Mouse (Mus musculus) cerebellum, adult 9-11 months (tissue): ENCODE measurements around the gene Rab11a.
A peak's percentile ranks its signal among the peaks of the same experiment; 100 is the strongest.

ENCODE experiments used
- DNase-seq: peaks from one replicate; pipeline ENCODE4 v3.0.0; 2022

Gene Rab11a

GRCm38 (mm10) chr9:64737406-64738201 lies at the start of gene Rab11a:
Gene Rab11a (minus strand): TSS chr9:64737758.
- DNase-seq, result peak; percentile 95

GRCm38 (mm10) chr9:64786216-64786905 lies 48.8 kb upstream of the Rab11a start:
- no peak for DNase-seq

GRCm38 (mm10) chr9:64784841-64785240 lies 47.3 kb upstream of the Rab11a start:
- DNase-seq, result no peak

- no peak for DNase-seq
These were observed 46.0 kb upstream of the Rab11a start for GRCm38 (mm10) chr9:64783511-64783910.

- DNase-seq, result peak; percentile 23
These were observed 42.1 kb upstream of the Rab11a start for GRCm38 (mm10) chr9:64779628-64780027.

GRCm38 (mm10) chr9:64778151-64778550 lies 40.6 kb upstream of the Rab11a start:
- no peak for DNase-seq

GRCm38 (mm10) chr9:64777441-64777987 lies 40.0 kb upstream of the Rab11a start:
- no peak for DNase-seq

GRCm38 (mm10) chr9:64775491-64775890 lies 37.9 kb upstream of the Rab11a start:
- no peak for DNase-seq

GRCm38 (mm10) chr9:64774883-64775282 lies 37.3 kb upstream of the Rab11a start:
- DNase-seq, result no peak

- DNase-seq, result peak; percentile 56
These were observed 36.9 kb upstream of the Rab11a start for GRCm38 (mm10) chr9:64774411-64774811.

- DNase-seq, result no peak
These were observed 36.4 kb upstream of the Rab11a start for GRCm38 (mm10) chr9:64773936-64774335.

- no peak for DNase-seq
These were observed 35.7 kb upstream of the Rab11a start for GRCm38 (mm10) chr9:64773254-64773653.

- DNase-seq, result peak; percentile 16
These were observed 33.7 kb upstream of the Rab11a start for GRCm38 (mm10) chr9:64771236-64771635.

GRCm38 (mm10) chr9:64770411-64770849 lies 32.9 kb upstream of the Rab11a start:
- no peak for DNase-seq

- no peak for DNase-seq
These were observed 32.4 kb upstream of the Rab11a start for GRCm38 (mm10) chr9:64769911-64770310.

- peak; percentile 25 for DNase-seq
These were observed 31.6 kb upstream of the Rab11a start for GRCm38 (mm10) chr9:64769066-64769695.

GRCm38 (mm10) chr9:64767796-64768195 lies 30.2 kb upstream of the Rab11a start:
- no peak for DNase-seq

GRCm38 (mm10) chr9:64766136-64766535 lies 28.6 kb upstream of the Rab11a start:
- DNase-seq, result no peak

GRCm38 (mm10) chr9:64764824-64765223 lies 27.3 kb upstream of the Rab11a start:
- DNase-seq, result no peak

GRCm38 (mm10) chr9:64758052-64758451 lies 20.5 kb upstream of the Rab11a start:
- no peak for DNase-seq

GRCm38 (mm10) chr9:64752575-64752974 lies 15.0 kb upstream of the Rab11a start:
- DNase-seq, result no peak

GRCm38 (mm10) chr9:64749314-64749713 lies 11.8 kb upstream of the Rab11a start:
- DNase-seq, result no peak

GRCm38 (mm10) chr9:64747735-64748134 lies 10.2 kb upstream of the Rab11a start:
- no peak for DNase-seq
